Mouse (Mus musculus): ENCODE data around the gene Cabp2. TPM values are rescaled to one million over a fixed set of nuclear protein-coding genes. Genes with fewer than 3 reads are reported as not detected.
A peak's percentile ranks its signal among the peaks of the same experiment; 100 is the strongest.

Cabp2 gene
- polyA plus RNA-seq, 1 experiment from 2014 or later = not detected

DNA sequence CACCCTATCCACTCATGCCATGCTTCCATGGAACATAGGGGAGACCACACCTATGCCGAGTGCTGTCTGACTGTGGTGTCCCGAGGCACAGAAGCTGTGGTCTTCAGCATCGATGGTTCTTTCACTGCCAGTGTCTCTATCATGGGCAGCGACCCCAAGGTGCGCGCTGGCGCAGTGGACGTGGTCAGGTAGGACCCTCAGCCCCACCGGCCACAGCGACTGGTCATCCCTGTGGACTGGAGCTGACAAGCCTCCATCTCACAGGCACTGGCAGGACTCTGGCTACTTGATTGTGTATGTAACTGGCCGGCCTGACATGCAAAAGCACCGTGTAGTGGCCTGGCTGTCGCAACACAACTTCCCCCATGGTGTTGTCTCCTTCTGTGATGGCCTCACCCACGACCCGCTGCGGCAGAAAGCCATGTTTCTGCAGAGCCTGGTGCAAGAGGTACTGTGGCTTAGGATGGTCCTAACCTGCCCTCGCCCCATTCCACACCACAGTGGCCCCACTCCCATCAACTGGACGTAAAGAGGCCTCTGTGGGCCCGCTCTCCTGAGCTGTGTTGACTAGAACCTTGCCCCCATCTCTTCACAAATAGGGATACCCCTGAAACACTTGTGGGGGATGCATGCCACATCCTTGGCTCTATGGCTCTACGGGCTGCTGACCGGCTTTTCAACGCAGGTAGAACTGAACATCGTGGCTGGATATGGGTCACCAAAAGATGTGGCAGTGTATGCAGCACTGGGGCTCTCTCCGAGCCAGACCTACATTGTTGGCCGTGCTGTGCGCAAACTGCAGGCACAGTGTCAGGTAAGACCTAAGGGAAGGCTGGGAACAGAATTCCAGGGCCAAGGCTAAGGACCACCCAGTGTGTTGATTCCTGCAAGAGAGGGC lies 30.9 kb downstream of the Cabp2 start:
- no peak overlapping the region for H3K27ac ChIP-seq
- peaks cover 59% of the 10 kb centered on the region for H3K36me3 ChIP-seq
- H3K27me3 ChIP-seq = no peaks in the 10 kb centered on the region
- no peak overlapping the region for H3K4me3 ChIP-seq
- ATAC-seq (ENCODE audit: insufficient number of reproducible peaks, low FRiP score, low TSS enrichment, low read depth) = no peak
- H3K9ac ChIP-seq = no peak overlapping the region
- H3K4me2 ChIP-seq = no peak overlapping the region
- no peaks in the 10 kb centered on the region for H3K9me3 ChIP-seq
- H3K4me1 ChIP-seq = peaks cover 18% of the 10 kb centered on the region
- 96% methylated on average over 26 of the region's 26 CpGs for WGBS

DNA sequence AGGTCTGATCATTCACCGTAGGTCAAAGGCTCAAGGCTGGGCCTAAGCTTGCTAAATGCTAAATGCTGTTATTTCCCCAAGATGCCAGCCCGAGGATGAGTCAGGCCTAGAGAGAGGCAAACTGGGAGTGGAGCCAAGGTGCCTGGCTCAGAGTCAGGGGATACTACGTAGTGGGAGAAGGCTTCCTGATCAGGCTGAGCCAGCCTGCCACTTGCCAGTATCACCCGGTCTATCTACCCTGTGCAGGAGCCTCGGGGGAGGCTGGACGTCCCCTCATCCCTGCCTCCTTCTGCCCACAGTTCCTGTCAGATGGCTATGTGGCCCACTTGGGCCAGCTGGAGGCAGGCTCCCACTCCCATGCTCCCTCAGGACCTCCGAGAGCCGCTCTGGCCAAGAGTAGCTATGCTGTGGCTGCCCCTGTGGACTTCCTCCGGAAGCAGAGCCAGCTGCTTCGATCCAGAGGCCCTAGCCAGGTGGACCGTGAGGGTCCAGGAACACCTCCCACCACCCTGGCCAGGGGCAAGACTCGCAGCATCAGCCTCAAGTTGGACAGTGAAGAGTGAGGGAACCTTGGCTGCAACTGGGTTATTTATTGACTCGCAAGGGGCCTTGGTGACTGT lies 31.9 kb downstream of the Cabp2 start:
- peak overlapping the region; percentile 48 for H3K27ac ChIP-seq
- H3K4me1 ChIP-seq = peaks cover 18% of the 10 kb centered on the region
- WGBS = 63% methylated on average over 13 of the region's 13 CpGs
- no peak overlapping the region for H3K4me2 ChIP-seq
- H3K4me3 ChIP-seq = no peak overlapping the region
- peaks cover 67% of the 10 kb centered on the region for H3K36me3 ChIP-seq
- no peaks in the 10 kb centered on the region for H3K27me3 ChIP-seq
- peak; percentile 17; the same call in 1 of the 2 replicates for ATAC-seq (ENCODE audit: insufficient number of reproducible peaks, low FRiP score, low TSS enrichment, low read depth)
- no peak overlapping the region for H3K9ac ChIP-seq
- no peaks in the 10 kb centered on the region for H3K9me3 ChIP-seq

DNA sequence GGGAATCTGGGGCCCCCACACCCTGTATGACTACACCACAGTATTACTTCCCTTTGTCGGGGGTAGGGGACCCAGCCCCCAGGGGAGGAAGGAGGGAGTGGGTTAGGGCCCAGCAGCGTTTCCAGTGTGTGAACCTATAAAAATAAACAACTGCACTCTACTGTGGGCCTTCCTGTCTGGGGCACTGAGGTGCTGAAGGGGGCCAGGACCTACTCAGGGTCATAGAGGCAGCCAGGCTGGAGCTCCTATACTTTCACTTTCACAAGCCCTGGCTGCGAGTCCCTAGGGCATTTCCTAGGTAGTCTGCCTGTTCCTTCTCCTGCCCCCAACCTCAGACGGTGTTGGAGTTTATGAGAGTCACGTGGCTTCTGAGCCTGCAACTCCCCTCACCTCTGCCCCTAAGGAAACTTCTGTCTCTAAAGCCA lies 32.4 kb downstream of the Cabp2 start:
- no peak overlapping the region for H3K4me3 ChIP-seq
- no peak for ATAC-seq (ENCODE audit: insufficient number of reproducible peaks, low FRiP score, low TSS enrichment, low read depth)
- H3K27me3 ChIP-seq = no peaks in the 10 kb centered on the region
- no peak overlapping the region for H3K4me2 ChIP-seq
- WGBS = 25% methylated on average over 5 of the region's 5 CpGs
- peak overlapping the region; percentile 48 for H3K27ac ChIP-seq
- H3K9ac ChIP-seq = no peak overlapping the region
- peaks cover 67% of the 10 kb centered on the region for H3K36me3 ChIP-seq
- H3K9me3 ChIP-seq = no peaks in the 10 kb centered on the region
- H3K4me1 ChIP-seq = peaks cover 18% of the 10 kb centered on the region

DNA sequence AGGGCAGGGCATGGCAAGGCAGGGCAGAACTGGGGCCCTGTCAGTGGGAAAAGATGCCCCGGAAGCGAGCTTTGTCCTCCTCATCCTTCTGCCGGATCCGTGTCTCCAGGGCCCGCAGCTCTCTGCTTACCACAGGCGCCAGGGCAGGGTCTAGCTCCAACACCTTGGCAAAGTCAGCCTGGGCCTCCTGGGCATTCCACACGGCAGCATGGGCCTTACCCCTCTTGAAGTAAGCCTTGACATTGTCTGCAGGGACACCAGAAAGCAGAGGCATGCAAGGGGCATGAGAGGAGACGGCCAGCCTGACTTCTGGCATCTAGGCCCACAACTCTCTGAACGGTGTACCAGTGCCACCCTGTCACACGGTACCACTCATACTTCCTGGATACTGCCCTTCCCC lies 33.2 kb downstream of the Cabp2 start:
- no peak overlapping the region; the same call in 1 of the 2 replicates for H3K27ac ChIP-seq
- WGBS = 89% methylated on average over 10 of the region's 10 CpGs
- peaks cover 67% of the 10 kb centered on the region for H3K36me3 ChIP-seq

DNA sequence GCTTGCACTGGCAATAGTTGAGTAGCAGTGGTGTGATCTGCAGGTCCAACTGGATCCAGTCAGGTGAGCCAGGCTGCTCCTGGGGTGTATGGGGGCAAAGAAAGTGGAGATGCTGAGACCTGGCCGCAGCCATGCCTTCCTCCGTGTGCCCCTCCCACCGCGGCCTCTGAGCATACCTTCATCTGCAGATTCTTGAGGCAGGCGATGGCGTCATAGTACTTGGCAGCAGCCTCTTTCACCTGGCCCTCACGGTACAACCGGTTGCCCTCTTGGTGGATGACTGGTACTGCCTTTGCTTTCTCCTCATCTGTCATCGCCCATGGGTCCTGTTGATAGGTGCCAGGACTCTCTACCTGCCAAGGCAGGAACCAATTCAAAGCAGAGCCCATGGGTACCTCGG lies 33.8 kb downstream of the Cabp2 start:
- H3K4me3 ChIP-seq = no peak overlapping the region
- no peak overlapping the region for H3K4me2 ChIP-seq
- WGBS = 94% methylated on average over 10 of the region's 10 CpGs
- no peak overlapping the region for H3K27ac ChIP-seq
- H3K36me3 ChIP-seq = peaks cover 67% of the 10 kb centered on the region
- peaks cover 20% of the 10 kb centered on the region for H3K4me1 ChIP-seq
- H3K9ac ChIP-seq = no peak overlapping the region
- no peak for ATAC-seq (ENCODE audit: insufficient number of reproducible peaks, low FRiP score, low TSS enrichment, low read depth)
- H3K9me3 ChIP-seq = no peaks in the 10 kb centered on the region
- H3K27me3 ChIP-seq = no peaks in the 10 kb centered on the region

More for the DNA sequence above, 33.2 kb downstream of the Cabp2 start:
- H3K4me3 ChIP-seq = no peak overlapping the region
- H3K27me3 ChIP-seq = no peaks in the 10 kb centered on the region
- H3K4me1 ChIP-seq = peaks cover 18% of the 10 kb centered on the region
- no peak for ATAC-seq (ENCODE audit: insufficient number of reproducible peaks, low FRiP score, low TSS enrichment, low read depth)
- no peak overlapping the region for H3K4me2 ChIP-seq
- no peak overlapping the region for H3K9ac ChIP-seq
- H3K9me3 ChIP-seq = no peaks in the 10 kb centered on the region

DNA sequence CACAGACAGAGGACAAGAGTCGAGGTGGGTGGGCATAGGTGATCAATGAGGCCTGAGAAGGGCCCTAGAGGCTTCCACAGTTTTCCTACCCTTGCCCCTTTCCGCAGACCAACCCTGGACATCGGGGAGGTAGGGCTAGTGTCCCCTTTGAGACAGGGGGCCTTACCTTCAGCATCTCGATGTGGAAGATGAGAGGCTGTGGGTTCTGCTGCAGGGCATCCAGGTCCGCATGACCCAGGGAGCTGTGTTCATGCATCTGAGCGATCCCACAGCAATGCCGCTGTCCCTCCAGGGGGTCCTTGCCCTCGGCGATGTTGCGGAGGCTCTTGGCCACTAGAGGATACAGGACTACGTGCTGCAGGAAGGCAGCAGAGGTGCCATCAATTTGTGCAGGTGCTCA lies 34.4 kb downstream of the Cabp2 start:
- no peak overlapping the region for H3K4me2 ChIP-seq
- H3K4me1 ChIP-seq = peaks cover 26% of the 10 kb centered on the region
- H3K27me3 ChIP-seq = no peaks in the 10 kb centered on the region
- no peak overlapping the region for H3K9ac ChIP-seq
- H3K4me3 ChIP-seq = no peak overlapping the region
- H3K27ac ChIP-seq = no peak overlapping the region
- no peak for ATAC-seq (ENCODE audit: insufficient number of reproducible peaks, low FRiP score, low TSS enrichment, low read depth)
- WGBS = 84% methylated on average over 11 of the region's 11 CpGs
- H3K36me3 ChIP-seq = peaks cover 67% of the 10 kb centered on the region
- H3K9me3 ChIP-seq = no peaks in the 10 kb centered on the region

DNA sequence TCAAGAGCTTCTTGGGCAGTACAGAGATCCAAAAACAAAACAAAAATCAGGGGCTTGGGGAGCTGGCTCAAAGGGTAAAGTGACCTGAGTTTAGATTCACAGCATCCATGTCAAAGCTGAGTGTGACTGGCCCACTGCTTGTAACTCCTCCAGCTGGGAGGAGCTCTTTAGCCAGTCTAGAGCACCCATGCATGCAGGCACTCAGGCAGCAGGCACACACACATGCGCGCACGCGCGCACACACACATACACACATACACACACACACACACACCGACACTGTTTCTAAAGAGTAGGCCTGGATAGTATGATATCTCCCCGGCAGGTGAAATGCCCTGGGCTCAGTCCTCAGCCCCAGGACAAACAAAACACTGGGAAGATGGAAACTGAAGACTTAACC lies 35.6 kb downstream of the Cabp2 start:
- 97% methylated on average over 7 of the region's 7 CpGs for WGBS
- Histone ChIP-seq H3K4me2 (no peak overlapping the region), H3K27ac (no peak overlapping the region), H3K9me3 (no peaks in the 10 kb centered on the region), H3K4me3 (no peak overlapping the region), H3K36me3 (peaks cover 60% of the 10 kb centered on the region), H3K9ac (no peak overlapping the region), H3K27me3 (no peaks in the 10 kb centered on the region), H3K4me1 (peaks cover 29% of the 10 kb centered on the region)
- no peak for ATAC-seq (ENCODE audit: insufficient number of reproducible peaks, low FRiP score, low TSS enrichment, low read depth)

DNA sequence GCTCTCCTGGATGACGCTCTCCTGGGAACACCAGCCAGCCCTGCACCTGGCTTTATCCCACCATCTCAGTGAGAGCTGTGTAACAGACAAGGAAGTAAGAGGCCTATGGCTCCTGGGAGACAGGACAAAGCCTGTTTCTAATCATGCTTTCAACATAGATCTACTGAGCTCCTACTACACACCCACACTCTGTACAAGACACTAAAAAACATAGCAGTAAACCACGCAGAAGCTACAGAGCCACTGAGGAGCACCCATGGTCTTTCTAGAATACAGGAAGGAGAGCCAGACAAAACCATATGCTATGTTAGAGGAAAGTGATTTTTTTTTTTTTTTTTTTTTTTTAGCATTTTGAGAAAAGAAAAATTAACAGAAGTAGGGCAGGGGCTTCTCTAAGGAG lies 37.0 kb downstream of the Cabp2 start:
- no peak overlapping the region for H3K4me3 ChIP-seq
- H3K4me1 ChIP-seq = peaks cover 25% of the 10 kb centered on the region
- H3K36me3 ChIP-seq = peaks cover 47% of the 10 kb centered on the region
- WGBS = 86% methylated on average over 2 of the region's 2 CpGs
- H3K9me3 ChIP-seq = no peaks in the 10 kb centered on the region
- ATAC-seq (ENCODE audit: insufficient number of reproducible peaks, low FRiP score, low TSS enrichment, low read depth) = no peak
- H3K27me3 ChIP-seq = no peaks in the 10 kb centered on the region
- H3K27ac ChIP-seq = no peak overlapping the region
- H3K4me2 ChIP-seq = no peak overlapping the region
- H3K9ac ChIP-seq = no peak overlapping the region

DNA sequence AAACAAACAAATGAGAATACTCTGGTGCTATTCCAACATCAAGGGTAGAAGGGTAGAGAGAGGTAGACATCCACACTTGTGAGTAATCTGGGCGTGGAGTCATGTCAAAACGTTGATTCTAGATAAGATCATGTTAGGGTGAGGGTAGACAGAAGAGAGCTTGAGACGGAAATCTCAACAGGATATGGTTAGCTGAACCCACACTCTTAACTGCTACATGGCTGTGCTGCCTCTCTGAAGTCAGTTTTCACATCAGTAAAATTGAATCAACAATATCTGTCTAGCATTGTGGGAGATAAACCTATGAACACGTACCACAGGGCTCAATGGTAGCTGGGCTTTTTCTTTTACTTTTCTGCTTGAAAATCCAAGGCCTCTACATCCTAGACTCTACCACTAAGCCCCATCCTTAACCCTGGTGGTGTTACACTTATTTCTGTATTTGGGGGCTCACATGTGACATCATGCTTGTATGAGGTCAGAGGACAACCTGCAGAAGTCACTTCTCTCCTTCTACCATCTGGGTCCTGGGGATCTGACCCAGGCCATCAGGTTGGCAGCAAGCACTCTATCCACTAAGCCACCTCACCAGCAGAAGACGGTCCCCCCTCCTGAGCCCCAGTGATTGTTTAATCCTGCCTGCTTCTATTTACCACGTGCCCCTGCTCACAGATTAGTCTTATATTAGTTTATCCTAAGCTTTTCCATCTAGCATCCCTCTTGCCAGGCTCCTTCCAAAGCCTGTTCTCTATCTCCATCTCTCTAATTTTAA lies 38.5 kb downstream of the Cabp2 start:
- 91% methylated on average over 6 of the region's 6 CpGs for WGBS
- no peak for ATAC-seq (ENCODE audit: insufficient number of reproducible peaks, low FRiP score, low TSS enrichment, low read depth)
- H3K27me3 ChIP-seq = no peaks in the 10 kb centered on the region
- H3K4me3 ChIP-seq = no peak overlapping the region
- peaks cover 32% of the 10 kb centered on the region for H3K36me3 ChIP-seq
- H3K27ac ChIP-seq = no peak overlapping the region
- peak overlapping the region; percentile 51 for H3K4me2 ChIP-seq
- no peak overlapping the region for H3K9ac ChIP-seq
- H3K4me1 ChIP-seq = peaks cover 11% of the 10 kb centered on the region
- H3K9me3 ChIP-seq = no peaks in the 10 kb centered on the region

DNA sequence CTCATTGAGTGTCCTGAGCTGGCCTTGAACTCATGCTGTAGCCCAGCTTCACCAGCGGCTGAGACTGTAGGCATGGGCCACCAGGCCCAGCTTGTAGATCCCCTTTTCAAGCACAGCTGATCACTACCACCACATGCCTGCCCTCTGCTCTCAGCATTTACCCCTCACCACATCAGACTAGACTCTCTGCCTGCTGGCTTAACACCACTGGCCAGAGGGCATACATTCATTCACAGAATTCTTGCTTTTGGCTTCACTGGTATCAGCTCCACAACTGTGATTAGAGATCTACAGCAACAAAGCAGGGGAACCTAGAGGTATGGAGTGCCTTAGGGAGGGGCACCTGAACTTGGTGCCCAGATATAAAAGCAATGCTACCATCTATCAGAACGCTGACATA lies 39.1 kb downstream of the Cabp2 start:
- peak overlapping the region; percentile 51 for H3K4me2 ChIP-seq
- no peaks in the 10 kb centered on the region for H3K27me3 ChIP-seq
- WGBS = 96% methylated on average over 2 of the region's 2 CpGs
- no peak for ATAC-seq (ENCODE audit: insufficient number of reproducible peaks, low FRiP score, low TSS enrichment, low read depth)
- H3K36me3 ChIP-seq = peaks cover 26% of the 10 kb centered on the region
- H3K27ac ChIP-seq = no peak overlapping the region
- no peaks in the 10 kb centered on the region for H3K9me3 ChIP-seq
- H3K4me1 ChIP-seq = peaks cover 11% of the 10 kb centered on the region
- peak overlapping the region; percentile 46 for H3K4me3 ChIP-seq
- no peak overlapping the region for H3K9ac ChIP-seq

DNA sequence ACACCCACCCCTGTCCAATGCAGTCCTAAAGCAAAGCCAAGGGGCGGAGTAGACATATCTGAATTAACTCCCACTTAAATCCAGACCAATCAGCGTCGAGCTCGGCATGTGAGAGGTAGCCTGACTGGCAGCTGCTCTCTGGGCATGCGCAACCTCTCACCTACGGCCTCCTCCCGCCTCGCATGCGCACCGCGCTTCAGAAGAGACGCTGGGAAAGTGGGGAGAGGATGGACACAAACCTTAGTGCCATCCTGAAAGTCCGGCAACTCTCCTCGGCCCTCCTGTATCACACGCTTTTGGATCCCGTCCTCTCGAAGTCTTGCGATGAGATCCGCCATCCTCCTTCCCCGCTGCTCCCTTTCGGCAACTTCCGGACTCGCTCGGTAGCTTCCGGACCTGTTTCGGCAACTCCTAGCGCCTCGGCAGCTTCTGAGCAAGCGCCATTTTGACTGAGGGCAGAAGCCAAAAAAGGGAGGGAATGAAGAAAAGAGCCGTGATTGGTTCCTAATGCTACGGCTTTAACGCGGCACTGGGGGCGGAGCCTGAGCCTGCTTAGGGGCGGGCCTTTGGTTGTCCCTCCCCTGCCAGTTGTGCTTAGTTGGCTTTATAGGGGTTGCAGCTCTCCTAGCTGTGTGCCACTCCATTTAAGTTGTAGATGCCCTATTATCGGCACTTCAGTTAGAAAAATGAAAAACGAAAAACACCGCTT lies 39.9 kb downstream of the Cabp2 start:
- Histone ChIP-seq H3K4me1 (peaks cover 11% of the 10 kb centered on the region), H3K9ac (peak overlapping the region; percentile 44; the same call in 1 of the 2 replicates), H3K4me3 (peak overlapping the region; percentile 46), H3K4me2 (peak overlapping the region; percentile 51), H3K36me3 (peaks cover 18% of the 10 kb centered on the region), H3K9me3 (no peaks in the 10 kb centered on the region), H3K27ac (peak overlapping the region; percentile 79), H3K27me3 (no peaks in the 10 kb centered on the region)
- ATAC-seq (ENCODE audit: insufficient number of reproducible peaks, low FRiP score, low TSS enrichment, low read depth) = peak; percentile 75
- WGBS = 3% methylated on average over 38 of the region's 38 CpGs
